Mouse (Mus musculus) intestine, postnatal 0 days (tissue): ENCODE data around the gene Col9a1. TPM values are rescaled to one million over a fixed set of nuclear protein-coding genes. Genes with fewer than 3 reads are reported as not detected.

Source experiments
- ATAC-seq: fragments of 200-750 bp; cut with Nextera tagmentation; 2 replicates; pipeline ENCODE4 v1.8.0; 2017; ENCODE audit warnings: mild to moderate bottlenecking, moderate TSS enrichment, moderate library complexity
- H3K27ac ChIP-seq: fragments of 300-500 bp; sonication (generic); 2 replicates; pipeline ENCODE4 v1.5.1; 2014; ENCODE audit warnings: mild to moderate bottlenecking, low read depth, low read length, moderate library complexity
- H3K27me3 ChIP-seq: fragments of 300-500 bp; sonication (generic); replicated peaks from 2 replicates; pipeline ENCODE4 v1.6.1; 2014; ENCODE audit warnings: low read length, mixed read lengths; ENCODE audit not compliant: control insufficient read depth, insufficient read depth
- H3K36me3 ChIP-seq: fragments of 300-500 bp; sonication (generic); 2 replicates; pipeline ENCODE4 v1.6.1; 2014; ENCODE audit warnings: mild to moderate bottlenecking, moderate library complexity; ENCODE audit not compliant: control insufficient read depth, insufficient read depth
- H3K4me1 ChIP-seq: fragments of 300-500 bp; sonication (generic); replicated peaks from 2 replicates; pipeline ENCODE4 v1.6.1; 2014; ENCODE audit warnings: antibody characterized with exemption, low read length, mixed read lengths; ENCODE audit not compliant: control insufficient read depth, insufficient read depth
- H3K4me2 ChIP-seq: fragments of 300-500 bp; sonication (generic); replicated peaks from 2 replicates; pipeline ENCODE4 v1.6.1; 2014; ENCODE audit warnings: low read depth, mild to moderate bottlenecking, moderate library complexity
- H3K4me3 ChIP-seq: fragments of 300-500 bp; sonication (generic); 2 replicates; pipeline ENCODE4 v1.5.1; 2014; ENCODE audit warnings: low read depth, low read length
- H3K9ac ChIP-seq: fragments of 300-500 bp; sonication (generic); 2 replicates; pipeline ENCODE4 v1.6.1; 2014; ENCODE audit warnings: mild to moderate bottlenecking, low read depth, low read length
- H3K9me3 ChIP-seq: fragments of 300-500 bp; sonication (generic); 2 replicates; pipeline ENCODE4 v1.6.1; 2016; ENCODE audit warnings: mixed run types; ENCODE audit not compliant: control insufficient read depth
- CTCF ChIP-seq: sonication (generic); IDR thresholded peaks from 2 replicates; pipeline ENCODE4 v1.5.1; 2016; ENCODE audit warnings: low read depth, mild to moderate bottlenecking, control low read depth, antibody characterized with exemption, moderate library complexity
- WGBS: fragments of 180-500 bp; shearing (Covaris S2); extraction: QIAGEN DNeasy Blood & Tissue Kit; methylation state at CpG from one replicate; pipeline ENCODE4 v1.1.7; 2014; 5-methylcytosine and 5-hydroxymethylcytosine counted together
- polyA plus RNA-seq: library from polyadenylated mRNA; unstranded; fragments of >200 nt; fragmentation: Nextera tagmentation; extraction: Ambion mirVana; gene quantifications from 2 replicates; pipeline ENCODE4 v1.2.1, GENCODE M21; 2015

Col9a1 gene
- polyA plus RNA-seq, 1 experiment from 2014 or later, result 0.72 TPM

DNA sequence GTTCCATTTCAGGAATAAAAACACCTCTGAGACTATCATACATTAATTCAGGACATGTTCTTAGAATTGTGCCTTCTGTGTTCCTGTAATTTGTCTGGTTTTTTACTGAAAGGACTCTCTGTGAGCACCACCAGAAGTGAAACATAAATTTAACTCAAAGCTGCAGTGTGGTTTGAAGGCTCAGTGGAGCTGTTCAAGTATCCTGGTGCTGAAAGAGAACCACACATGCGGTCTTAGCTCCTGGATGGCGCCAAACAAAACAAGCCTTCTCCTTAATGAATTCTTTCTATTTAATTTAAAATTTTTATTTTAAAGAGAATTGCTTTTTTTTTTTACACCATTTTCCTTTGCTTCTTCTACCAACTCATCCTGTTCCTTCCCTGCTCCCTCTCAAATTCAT, 2.4 kb downstream of the Col9a1 start:
- Histone ChIP-seq H3K9me3 (no peaks in the 10 kb centered on the region), H3K27ac (no peak overlapping the region), H3K4me1 (no peaks in the 10 kb centered on the region), H3K4me3 (no peak overlapping the region), H3K4me2 (no peak overlapping the region), H3K36me3 (no peaks in the 10 kb centered on the region), H3K27me3 (no peaks in the 10 kb centered on the region), H3K9ac (no peak overlapping the region)
- ATAC-seq, result no peak
- TF ChIP-seq CTCF, result no peak
- WGBS, result 64% methylated on average over 2 of the region's 2 CpGs

GRCm38 (mm10) chr1:24184981-24185380, 7.6 kb downstream of the Col9a1 start:
- Histone ChIP-seq H3K9me3 (no peaks in the 10 kb centered on the region), H3K27ac (no peak overlapping the region), H3K4me1 (no peaks in the 10 kb centered on the region), H3K27me3 (no peaks in the 10 kb centered on the region), H3K4me3 (no peak overlapping the region), H3K9ac (no peak overlapping the region), H3K36me3 (no peaks in the 10 kb centered on the region), H3K4me2 (no peak overlapping the region)
- WGBS, result 83% methylated on average over 11 of the region's 11 CpGs
- TF ChIP-seq CTCF, result no peak
- no peak for ATAC-seq

- no peak overlapping the region for H3K4me3 ChIP-seq
- no peaks in the 10 kb centered on the region for H3K36me3 ChIP-seq
- no peak overlapping the region for H3K9ac ChIP-seq
- no peak for ATAC-seq
- no peak overlapping the region for H3K4me2 ChIP-seq
- 80% methylated on average over 11 of the region's 11 CpGs for WGBS
- H3K9me3 ChIP-seq, result no peaks in the 10 kb centered on the region
- H3K27ac ChIP-seq, result no peak overlapping the region
- H3K27me3 ChIP-seq, result no peaks in the 10 kb centered on the region
- H3K4me1 ChIP-seq, result no peaks in the 10 kb centered on the region
- TF ChIP-seq CTCF, result no peak
Observed at GRCm38 (mm10) chr1:24186964-24187363, 9.6 kb downstream of the Col9a1 start.

GRCm38 (mm10) chr1:24191668-24192067, 14.3 kb downstream of the Col9a1 start:
- Histone ChIP-seq H3K9ac (no peak overlapping the region), H3K4me2 (no peak overlapping the region), H3K9me3 (no peaks in the 10 kb centered on the region), H3K36me3 (no peaks in the 10 kb centered on the region), H3K4me3 (no peak overlapping the region), H3K4me1 (no peaks in the 10 kb centered on the region), H3K27me3 (no peaks in the 10 kb centered on the region), H3K27ac (no peak overlapping the region)
- no peak for TF ChIP-seq CTCF
- ATAC-seq, result no peak
- WGBS, result 90% methylated on average over 4 of the region's 4 CpGs

GRCm38 (mm10) chr1:24194111-24194510, 16.7 kb downstream of the Col9a1 start:
- Histone ChIP-seq H3K27ac (no peak overlapping the region), H3K36me3 (no peaks in the 10 kb centered on the region), H3K4me2 (no peak overlapping the region), H3K4me3 (no peak overlapping the region), H3K27me3 (no peaks in the 10 kb centered on the region), H3K4me1 (no peaks in the 10 kb centered on the region), H3K9ac (no peak overlapping the region), H3K9me3 (no peaks in the 10 kb centered on the region)
- ATAC-seq, result no peak
- WGBS, result 46% methylated on average over 4 of the region's 4 CpGs
- no peak for TF ChIP-seq CTCF

GRCm38 (mm10) chr1:24195070-24195840, 17.8 kb downstream of the Col9a1 start:
- no peak for ATAC-seq
- no peaks in the 10 kb centered on the region for H3K27me3 ChIP-seq
- H3K4me3 ChIP-seq, result no peak overlapping the region
- H3K27ac ChIP-seq, result no peak overlapping the region
- no peaks in the 10 kb centered on the region for H3K9me3 ChIP-seq
- 52% methylated on average over 12 of the region's 12 CpGs for WGBS
- no peaks in the 10 kb centered on the region for H3K36me3 ChIP-seq
- no peak overlapping the region for H3K4me2 ChIP-seq
- no peak for TF ChIP-seq CTCF
- H3K9ac ChIP-seq, result no peak overlapping the region
- H3K4me1 ChIP-seq, result no peaks in the 10 kb centered on the region
